Mouse (Mus musculus) brain, adult 2 months (tissue): Measurements from ENCODE around the gene Spata13.
A peak's percentile ranks its signal among the peaks of the same experiment; 100 is the strongest.

ENCODE experiments used
- DNase-seq: peaks from one replicate; pipeline ENCODE4 v3.0.0; 2011; ENCODE audit warnings: low read depth, low spot score

The Spata13 gene

DNA sequence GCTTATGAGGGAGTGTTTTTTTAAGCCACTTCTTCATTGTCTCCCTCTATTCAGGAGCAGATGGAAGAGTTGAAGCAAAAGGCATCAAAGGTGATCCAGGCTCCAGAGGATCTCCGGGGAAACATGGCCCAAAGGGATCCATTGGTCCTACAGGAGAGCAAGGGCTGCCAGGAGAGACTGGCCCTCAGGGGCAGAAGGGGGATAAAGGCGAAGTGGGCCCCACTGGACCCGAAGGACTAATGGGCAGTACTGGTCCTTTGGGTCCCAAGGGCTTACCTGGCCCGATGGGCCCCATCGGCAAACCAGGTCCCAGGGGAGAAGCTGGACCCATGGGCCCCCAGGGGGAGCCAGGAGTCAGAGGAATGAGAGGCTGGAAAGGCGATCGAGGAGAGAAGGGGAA, 145.4 kb downstream of the Spata13 start:
- DNase-seq, result no peak

DNA sequence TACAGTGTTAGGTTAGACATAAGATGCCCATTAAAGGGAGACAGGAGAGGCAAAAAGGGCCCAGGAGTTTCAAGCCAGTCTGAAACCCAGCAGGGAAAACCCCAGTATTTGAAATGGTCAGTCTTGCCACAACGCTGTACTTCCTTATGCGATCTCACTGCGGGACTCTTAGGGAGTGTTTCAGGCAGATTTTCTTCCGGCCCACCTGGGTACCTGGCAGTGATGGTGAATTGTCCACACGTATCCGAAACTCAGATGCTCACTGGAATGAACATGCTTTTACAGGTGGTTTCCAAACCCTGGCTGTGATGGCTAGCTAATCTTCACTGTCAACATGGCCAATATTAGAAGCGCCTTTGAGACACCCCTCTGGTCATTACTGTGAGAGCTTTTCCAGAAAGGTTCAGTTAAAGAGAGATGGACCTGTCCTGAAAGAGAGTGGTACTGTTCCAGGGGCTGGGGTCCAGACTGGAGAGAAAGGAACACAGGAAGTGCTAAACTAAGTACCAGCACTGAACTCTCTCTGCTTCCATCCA, 148.4 kb downstream of the Spata13 start:
- no peak for DNase-seq

DNA sequence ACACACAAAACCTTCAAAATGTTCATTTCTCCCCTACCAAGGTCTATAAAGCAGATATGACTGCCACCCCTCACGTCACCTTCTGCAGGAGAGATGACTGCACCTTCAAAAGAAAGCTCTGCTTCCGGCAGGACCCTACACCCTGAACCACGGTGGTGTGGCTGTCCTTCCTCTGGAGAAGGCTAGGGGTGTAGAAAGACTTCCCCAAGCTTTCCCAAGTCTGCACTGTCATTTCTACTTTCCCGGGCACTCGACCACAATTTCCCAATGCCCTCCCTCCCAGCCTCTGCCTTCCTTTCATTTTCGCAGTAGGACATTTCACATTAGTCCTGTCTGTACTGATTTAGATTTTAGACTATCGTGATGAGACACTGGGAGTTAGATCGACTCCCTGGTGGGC, 149.4 kb downstream of the Spata13 start:
- no peak for DNase-seq

DNA sequence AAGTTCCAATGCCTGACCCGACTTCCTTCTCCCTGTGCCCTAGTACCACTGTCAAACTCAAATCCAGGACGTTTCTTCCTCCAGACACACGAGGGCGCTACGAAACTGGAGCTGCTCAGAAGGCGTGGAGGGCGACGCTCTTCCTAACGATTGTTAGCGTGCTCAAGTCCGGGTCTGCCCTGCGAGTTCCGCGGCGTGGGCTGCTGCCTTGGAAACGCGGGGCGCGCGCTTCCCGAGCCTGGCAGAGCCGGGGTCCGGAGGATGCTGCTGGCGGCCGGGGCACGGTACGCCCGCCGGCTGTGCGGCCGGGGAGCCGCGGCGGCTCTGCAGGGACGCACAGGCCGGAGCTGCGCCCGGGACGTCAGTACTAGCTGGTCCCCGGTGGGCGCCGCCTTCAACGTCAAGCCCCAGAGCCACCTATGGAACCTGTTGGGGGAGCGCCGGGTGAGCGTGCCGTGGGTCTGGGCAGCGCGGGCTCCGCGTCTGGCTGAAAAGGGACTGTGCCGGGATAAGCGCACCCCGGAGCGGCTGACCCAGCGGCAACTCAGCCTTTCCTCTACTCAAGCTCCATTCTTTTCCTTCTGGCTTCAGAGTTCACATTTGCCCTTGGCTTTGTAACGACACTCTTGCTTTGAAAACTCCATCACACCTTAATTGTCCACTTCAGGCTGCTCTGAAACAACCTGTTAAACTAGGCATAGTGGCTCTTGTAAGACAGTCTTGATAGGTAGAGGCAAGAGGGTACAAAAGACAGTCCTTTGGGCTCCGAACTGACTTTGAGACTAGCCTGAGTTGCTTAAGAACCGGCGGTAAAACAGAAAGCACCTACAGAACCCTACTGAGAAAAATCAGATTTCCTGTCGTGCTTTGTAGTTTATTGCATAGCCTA, 150.9 kb downstream of the Spata13 start, which contains the start of gene Mipep:
TSS of gene Mipep (plus strand) at position 147 of the 889 bp plus-strand sequence.
- DNase-seq, result peak; percentile 97

DNA sequence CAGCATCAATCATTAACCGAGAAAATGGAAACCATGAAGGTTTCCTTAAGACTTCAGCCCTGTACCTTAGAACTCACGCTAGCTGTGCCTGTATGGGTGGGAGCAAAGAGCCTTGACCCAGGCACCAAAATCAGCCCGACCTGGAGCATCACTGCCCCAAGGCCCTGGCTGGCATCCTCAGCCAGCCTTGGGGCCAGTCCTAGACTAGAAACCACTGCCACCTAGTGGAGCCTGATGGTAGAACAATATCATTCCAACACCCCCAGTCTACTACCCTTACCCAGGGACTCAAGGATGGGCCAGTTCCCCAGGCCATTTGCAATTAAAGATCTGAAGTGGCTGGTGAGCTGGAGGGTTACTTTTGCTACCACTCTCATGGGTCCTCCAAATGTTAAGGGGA, 156.3 kb downstream of the Spata13 start:
- peak; percentile 67 for DNase-seq

DNA sequence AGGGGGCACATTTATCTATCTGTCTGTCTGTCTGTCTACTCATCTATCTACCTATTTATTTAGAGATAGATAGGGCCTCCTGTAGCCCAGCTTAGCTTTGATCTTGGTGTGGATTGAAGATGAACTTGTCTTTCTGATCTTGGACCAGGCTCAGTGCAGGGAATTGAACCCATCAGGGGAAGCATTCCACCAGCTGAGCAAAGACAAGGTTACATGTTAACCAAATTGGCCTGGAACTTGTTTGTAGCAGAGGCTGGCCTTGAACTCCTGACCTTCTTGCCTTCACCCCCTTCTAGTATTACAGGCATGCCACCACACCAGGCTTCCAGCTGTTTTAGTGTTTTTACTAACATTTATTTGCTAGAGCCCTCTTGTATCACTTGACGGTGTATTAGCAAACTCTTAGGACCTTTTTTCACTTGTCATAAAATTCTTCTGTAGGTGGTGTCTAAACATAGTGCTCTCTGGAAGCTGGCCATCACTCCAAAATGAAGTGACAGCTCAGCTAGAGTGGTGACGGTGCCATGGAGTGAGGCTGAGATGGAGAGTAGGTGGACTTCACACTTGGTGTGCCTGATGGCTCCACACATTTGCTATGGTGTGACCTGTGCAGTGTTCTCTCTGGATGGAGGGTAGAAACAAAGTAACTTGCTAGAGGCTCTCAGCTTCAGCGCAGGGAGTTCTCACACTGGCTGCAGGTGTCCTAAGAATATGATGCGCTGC, 163.0 kb downstream of the Spata13 start:
- DNase-seq, result peak; percentile 66

DNA sequence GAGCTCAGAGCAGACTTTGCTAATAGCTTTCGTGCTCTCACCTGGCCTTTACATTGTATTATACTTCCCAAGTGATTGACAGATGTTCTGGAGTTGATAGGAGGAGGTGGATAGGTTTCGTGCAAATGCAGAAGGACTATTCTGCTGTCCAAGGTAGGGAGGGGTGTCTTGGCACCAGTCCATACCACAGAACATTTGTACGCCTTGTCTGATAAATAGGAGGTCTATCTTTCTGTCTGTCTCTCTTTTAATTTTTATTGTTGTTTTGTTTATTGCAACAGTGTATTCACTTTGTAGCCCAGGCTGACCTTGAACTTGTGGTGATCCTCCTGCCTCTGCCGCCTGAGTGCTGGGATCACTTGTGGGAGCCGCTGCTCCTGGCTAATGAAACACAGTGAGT, 163.8 kb downstream of the Spata13 start:
- no peak for DNase-seq

DNA sequence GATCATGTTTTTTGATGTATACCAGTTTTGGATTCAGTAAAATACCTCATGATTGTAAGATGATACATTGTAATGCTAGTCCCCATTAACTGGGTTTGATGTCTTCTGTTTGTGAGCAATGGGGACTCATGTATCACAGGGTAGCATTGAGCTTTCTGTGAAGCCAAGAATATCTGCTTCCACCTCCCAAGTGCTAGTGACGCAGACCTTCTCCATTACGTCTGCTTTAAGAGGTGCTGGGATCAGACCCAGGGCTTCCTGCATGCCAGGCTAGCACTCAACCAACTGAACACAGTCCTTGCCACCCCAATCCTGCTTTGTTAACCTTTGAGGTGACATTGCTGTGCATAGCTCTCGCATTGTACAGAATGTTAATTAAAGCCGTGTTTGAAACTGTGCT, 164.9 kb downstream of the Spata13 start:
- DNase-seq, result no peak

DNA sequence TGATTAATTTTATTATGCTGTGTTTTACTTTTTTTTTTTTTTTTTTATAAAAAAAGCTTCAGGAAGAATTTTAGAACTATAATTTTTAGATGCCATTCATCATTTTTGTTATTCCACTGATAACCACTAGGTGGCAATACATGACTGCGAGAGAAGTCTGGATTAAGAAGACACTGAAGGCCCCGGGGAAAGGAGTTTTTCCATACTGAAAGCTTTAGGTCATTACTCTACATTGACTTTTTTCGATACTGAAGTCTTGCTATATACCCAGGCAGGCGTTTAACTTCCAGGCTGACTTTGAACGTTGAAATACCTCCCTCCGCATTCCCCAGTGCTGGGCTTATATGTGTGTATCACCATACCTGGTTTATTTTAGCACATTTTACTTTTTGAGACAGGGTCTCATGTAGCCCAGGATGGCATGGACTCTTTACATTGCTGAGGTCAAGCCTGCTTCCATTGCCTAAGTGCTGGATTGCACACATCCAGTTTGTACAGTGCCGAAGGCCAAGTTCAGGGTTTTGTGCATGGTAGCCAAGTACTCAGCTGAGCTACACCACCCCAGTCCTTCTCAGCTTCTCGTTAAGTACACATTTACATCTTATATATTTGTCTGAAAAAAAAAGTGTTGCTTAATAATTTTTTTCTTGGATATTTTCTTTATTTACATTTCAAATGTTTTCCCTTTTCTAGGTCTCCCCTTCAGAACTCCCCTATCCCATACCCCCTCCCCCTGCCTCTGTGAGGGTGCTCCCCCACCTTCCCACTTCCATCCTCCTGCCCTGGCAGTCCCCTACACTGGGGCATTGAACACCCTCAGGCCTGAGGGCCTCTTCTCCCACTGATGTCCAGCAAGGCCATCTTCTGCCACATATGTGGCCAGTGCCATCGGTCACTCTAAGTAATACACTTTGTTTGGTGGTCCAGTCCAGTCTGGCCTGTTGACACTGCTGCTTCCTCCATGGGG, 166.2 kb downstream of the Spata13 start:
- DNase-seq, result peak; percentile 70

DNA sequence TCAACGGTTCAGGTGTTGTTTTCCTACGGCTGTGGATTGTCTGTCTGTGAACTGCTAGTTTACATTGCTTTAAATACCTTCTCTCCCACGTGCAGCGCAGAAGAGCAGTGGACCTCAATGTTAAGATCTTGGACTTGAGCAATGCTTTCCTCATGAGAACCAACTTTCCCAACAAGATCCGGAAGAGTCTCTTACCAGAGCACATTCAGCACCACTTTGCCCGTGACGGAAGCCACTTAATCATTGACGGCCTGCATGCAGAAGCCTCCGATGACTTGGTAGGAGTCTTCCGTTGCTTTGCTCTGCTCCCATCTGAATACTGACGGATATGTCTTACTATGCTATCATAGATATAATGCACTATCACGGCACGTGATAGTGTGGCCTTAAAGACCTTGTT, 168.2 kb downstream of the Spata13 start:
- no peak for DNase-seq

DNA sequence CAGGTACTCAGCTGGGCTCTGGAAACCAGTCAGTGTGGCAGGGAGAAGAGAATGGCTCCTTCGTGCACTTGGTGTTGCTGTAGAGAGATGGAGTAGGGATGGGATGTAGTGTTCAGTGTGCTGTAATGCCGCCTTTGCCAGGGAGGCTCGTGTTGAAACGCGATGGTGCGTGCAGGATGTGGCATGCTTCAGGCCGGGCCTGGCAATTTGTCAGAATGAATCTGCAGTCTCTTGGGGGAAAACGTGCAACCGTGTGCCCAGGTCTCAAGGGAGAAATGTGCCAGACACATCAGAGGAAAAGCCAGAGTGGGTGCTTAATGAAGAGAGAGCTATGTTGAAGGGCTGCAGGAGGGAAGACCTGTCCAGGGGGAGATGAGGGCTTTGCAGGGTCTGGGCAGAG, 171.2 kb downstream of the Spata13 start:
- DNase-seq, result no peak

DNA sequence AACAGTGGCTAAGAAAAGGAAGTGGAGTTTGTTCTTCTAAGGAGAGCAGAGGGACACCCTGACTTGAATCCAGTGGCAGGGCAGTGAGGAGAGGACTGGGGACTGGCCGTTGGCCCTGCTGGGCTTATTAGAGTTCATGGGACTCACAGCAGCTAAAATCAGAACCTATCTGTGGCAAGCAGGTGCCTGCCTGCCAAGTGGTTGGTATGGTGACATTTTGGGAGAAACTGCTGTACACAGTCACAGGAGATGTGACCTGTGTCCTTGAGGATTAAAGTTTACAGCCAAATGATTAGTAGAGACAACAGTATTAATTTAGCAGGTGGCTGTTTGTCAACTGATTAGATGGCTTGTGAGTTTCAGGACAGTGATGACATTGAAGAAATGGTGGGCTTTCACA, 172.1 kb downstream of the Spata13 start:
- DNase-seq, result no peak

DNA sequence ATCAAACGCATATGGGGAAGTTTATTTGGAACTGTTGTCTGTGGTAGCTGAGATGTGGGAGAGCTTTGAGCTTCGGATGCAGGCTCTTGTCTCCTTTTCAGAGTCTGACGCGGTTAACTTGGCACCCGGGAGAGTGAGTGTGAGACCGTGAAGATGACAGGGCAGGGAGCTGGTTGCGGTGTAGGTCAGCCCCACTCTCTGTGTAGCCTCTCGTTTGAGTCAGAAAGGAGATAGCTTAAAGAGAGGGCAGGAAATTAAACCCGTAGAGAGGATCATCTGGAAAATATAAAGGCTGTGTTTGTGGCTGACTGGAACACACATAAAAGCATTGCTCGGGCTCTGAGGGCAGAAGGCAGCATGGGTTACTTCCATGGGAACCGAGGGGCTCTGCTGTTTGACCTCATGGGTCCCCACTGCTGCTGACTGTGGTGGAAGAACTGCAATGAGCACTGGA, 173.1 kb downstream of the Spata13 start:
- peak; percentile 43 for DNase-seq

DNA sequence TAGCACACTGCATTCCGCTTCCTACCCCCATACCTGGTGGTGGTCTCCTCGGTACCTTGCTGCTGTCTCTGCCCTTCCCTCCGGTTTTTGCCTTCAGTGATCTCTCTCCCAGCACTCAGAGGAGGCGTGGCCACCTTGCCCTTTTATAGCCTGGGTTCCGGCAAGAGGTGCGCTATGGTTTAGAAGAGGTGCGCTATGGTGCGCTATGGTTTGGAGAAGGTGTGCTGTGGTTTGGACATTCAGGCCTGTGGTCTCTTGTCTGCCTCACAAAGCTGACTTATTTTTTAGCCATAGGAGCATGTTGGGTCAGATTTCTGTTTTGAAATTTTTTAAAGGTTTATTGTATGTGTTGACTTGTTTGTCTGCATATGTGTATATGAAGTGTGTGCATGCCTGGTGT, 176.1 kb downstream of the Spata13 start:
- DNase-seq, result no peak

DNA sequence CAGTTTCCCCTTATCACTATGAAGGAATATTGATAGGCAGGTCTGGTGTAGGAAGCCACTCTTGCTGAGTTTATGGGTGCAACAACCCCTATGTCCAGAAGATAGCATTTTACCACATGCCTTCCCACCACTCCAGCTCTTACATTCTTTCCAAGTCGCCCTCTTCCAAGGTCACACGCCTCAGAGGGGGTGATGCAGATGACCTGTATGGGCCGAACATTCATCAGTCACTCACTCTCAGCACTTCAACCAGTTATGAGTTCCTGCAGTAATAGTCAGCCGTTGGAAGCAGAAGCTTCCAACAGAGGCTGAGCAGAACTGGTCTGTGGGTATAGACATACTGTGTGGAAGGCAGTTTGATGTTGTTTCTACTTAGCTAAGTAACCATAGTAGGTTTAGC, 177.7 kb downstream of the Spata13 start:
- no peak for DNase-seq
